Mouse (Mus musculus): ENCODE measurements around the gene AW822073. TPM values are rescaled to one million over a fixed set of nuclear protein-coding genes. Genes with fewer than 3 reads are reported as not detected.
A peak's percentile ranks its signal among the peaks of the same experiment; 100 is the strongest.
"Not testable (repeated sequence)": the region's sequence is repeated elsewhere in the genome, so short reads cannot be mapped to it uniquely, and the experiment has no call there.

Gene AW822073
- not detected for total RNA-seq (2021)

GRCm38 (mm10) chr10:58224827-58225785 lies at the start of gene AW822073:
Gene AW822073, minus strand, starts transcription at chr10:58224930.
- intact Hi-C loops (cut with DNase I); DNase-seq: not testable (repeated sequence)

GRCm38 (mm10) chr10:58258466-58258865 lies 33.7 kb upstream of the AW822073 start:
- peak; percentile 10 to 11 for DNase-seq
- intact Hi-C loops (cut with DNase I), result no loop called here

DNA sequence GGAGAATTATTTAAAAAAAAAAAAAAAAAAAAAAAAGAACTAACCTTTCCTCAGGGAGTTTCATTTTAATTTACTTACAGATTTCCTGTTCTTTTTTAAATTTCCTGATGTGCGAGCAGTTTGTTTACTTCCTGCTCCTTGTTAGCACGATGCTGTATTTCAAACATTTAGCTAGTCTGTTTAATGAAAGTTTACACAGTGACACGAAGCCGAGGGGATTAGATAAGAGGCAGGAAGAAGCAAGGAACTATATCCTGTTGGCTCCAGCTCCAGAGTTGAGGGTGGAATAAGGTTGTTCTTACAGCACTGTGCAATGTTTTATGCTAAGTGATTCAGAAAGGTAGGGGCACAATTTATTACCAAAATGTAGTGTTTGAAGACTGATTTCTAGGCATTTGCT lies 31.2 kb upstream of the AW822073 start:
- peak; percentile 18 to 35 for DNase-seq
- intact Hi-C loops (cut with DNase I), result no loop called here

DNA sequence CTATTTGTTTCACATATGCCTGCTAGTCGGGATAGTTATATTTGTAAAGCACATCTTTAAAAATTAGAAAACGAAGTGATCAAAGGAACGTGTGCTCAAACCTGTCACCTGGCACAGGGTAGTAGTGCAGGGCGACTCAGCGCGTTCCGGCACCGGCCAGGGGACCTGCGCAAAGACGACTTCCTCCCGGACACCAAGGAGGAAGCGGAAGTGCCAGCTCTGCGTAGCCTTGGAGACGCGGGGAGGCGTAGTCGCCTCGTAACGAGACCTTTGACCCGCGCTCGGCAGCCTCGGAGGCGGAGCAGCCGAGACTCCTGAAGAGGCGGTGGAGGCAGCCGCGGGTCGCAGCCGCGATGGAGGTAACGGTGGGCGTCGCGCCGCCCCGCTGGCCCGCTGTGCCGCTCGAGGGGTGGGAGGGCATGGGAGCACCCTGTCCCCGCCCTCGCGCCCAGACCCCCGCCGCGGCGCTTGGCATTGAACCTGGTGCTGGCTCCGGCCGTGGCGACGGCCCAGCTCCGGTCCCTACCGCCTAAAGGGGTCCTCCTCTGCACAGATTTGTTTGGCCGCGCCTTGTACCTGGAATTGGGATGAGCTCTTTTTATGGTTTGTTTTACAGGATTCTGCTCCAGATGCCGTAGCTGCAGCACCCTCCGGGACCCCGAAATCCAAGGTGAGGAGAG lies 30.6 kb upstream of the AW822073 start, which contains the start of gene Gcc2:
Gene Gcc2, plus strand, starts transcription at position 285 of the 680 bp plus-strand sequence.
- intact Hi-C loops (cut with DNase I), result no loop called here
- peak; percentile 94 to 95 for DNase-seq

DNA sequence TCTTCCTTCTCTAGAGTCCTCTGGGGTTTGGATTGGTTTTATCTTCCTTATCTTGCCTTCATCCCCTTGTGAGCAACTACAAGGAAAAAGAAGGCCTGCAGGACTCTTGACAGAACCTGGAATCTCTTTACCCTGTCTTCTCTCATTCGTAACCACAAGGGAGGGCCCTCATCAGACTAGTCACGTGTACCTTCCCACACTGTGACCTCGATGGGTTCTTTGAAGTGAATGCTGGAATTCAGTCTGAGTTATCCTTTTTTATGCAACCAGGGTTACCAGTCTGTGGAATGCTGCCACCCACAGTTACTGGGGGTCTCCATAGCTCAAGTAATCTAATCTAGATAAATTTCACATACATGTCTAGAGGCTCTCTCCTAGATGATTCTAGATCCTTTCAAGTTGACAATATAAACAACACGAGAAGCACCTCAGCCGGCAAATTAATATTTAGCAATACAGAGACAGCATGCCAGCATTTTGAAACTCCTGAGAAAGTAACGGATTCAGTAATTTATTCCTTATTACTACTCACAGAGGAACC lies 30.0 kb upstream of the AW822073 start:
- peak; percentile 4 to 16 for DNase-seq
- intact Hi-C loops (cut with DNase I), result no loop called here

- no peak for DNase-seq
- intact Hi-C loops (cut with DNase I), result no loop called here
Measured at GRCm38 (mm10) chr10:58249535-58249934, 24.8 kb upstream of the AW822073 start.

DNA sequence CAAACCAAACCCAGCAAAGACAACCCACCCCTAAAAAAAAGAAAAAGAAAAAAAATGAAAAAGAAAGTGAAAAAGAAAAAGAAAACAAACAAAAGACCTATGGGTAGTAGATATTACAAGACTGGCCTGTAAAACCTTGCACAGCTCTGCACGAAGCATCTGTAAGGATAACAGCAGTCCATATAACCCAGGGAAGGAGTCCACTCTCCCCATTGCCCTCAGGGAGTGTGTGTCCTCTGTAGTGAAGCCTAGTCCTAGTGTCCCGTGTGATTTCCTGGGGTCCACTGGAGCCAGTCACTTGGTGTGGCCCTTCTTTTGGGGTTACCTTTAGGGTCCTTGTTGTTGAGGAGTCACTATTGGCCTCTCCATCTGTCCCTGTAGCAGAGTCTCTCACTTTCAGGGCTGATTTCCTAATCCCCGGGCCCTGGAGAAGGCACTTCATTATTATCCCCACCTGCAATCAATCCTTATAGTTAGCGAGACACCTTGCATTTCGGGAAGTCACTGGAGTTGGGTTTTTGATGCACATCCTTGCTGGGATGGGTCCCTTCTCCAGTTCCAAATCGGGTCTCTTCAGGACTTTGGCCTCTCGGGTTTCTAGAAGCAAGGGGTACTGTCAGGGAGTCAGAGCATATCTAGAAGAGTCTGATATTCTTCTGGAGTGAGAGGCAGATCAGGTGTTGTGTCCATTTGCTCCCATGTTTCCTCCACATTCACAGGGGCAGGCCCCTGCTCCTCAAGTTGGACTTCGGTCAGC lies 14.4 kb upstream of the AW822073 start:
- peak in 1 of 2 experiments; percentile 53 for DNase-seq
- intact Hi-C loops (cut with DNase I), result not testable (repeated sequence)

DNA sequence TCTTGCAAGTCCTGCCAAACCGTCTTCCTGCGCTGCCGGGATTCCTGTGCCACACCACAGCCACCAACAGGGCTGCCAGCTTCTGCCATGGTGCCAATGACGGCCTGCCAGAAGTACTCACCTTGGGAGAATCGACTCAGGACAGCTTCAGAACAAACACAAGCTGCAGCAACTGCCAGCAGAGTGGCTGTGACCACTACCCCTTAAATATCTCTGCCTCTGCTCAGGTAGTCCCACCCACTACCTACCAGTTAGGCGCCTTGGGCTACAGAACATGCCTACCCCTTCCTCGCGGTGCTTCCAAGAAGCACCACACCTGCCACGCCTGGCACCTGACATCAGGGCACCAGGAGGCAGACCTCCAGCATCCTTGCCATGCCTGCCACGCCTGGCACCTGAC lies 11.9 kb upstream of the AW822073 start, which contains the start of gene Gm4981:
Gene Gm4981, minus strand, starts transcription at position 89 of the 400 bp plus-strand sequence.
- DNase-seq, result no peak
- intact Hi-C loops (cut with DNase I), result no loop called here

DNA sequence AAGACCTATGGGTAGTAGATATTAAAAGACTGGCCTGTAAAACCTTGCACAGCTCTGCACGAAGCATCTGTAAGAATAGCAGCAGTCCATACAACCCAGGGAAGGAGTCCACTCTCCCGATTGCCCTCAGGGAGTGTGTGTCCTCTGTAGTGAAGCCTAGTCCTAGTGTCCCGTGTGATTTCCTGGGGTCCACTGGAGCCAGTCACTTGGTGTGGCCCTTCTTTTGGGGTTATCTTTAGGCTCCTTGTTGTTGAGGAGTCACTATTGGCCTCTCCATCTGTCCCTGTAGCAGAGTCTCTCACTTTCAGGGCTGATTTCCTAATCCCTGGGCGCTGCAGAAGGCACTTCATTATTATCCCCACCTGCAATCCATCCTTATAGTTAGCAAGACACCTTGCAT lies 10.3 kb upstream of the AW822073 start:
- DNase-seq; intact Hi-C loops (cut with DNase I): not testable (repeated sequence)

- intact Hi-C loops (cut with DNase I); DNase-seq: not testable (repeated sequence)
Measured at GRCm38 (mm10) chr10:58233740-58234121, 9.0 kb upstream of the AW822073 start.

DNA sequence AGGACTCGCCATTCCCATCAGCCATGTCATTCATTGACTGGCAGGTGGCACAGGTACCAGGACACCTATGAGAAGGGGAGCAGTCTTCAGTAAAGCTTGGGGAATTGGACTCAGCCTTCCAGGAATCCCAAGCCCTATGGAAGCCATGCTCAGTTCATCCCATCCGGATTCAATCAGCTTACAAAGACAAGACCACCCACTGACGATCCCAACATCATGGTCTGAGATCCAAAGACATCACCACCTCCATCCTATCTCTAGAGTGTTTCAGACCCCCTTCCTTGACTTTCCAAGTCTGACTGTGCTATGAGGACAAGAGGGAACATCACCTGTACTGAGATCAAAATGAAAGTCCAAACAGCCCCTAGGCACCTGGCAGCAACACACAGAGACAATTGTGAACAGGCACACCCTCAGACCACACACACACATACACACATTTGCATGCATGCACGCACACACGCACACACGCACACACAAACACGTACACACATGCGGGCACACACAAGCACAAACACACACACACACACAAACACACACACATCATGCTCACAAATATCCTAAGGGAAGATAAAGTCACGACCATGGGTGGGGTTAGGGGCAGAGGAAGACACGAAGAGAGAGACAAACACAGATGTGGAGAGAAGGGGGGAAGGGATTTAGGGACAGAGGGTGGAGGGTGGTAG lies 8.5 kb upstream of the AW822073 start:
- intact Hi-C loops (cut with DNase I), result not testable (repeated sequence)
- DNase-seq, result peak in 1 of 2 experiments; percentile 46

DNA sequence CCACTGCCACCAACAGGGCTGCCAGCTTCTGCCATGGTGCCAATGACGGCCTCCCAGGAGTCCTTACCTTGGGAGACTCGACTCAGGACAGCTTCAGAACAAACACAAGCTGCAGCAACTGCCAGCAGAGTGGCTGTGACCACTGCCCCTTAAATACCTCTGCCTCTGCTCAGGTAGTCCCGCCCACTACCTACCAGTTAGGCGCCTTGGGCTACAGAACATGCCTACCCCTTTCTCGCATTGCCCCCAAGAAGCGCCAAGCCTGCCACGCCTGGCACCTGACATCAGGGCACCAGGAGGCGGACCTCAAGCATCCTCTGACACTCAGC lies 7.9 kb upstream of the AW822073 start, which contains the start of gene Duxf3:
Gene Duxf3, minus strand, starts transcription at position 35 of the 329 bp plus-strand sequence.
- DNase-seq; intact Hi-C loops (cut with DNase I): not testable (repeated sequence)

GRCm38 (mm10) chr10:58231779-58232640 lies 7.3 kb upstream of the AW822073 start:
- peak; percentile 63 to 65 for DNase-seq
- intact Hi-C loops (cut with DNase I), result not testable (repeated sequence)

- DNase-seq; intact Hi-C loops (cut with DNase I): not testable (repeated sequence)
Measured at GRCm38 (mm10) chr10:58231088-58231487, 6.4 kb upstream of the AW822073 start.

GRCm38 (mm10) chr10:58230021-58230420 lies 5.3 kb upstream of the AW822073 start:
- intact Hi-C loops (cut with DNase I); DNase-seq: not testable (repeated sequence)

GRCm38 (mm10) chr10:58227798-58228197 lies 3.1 kb upstream of the AW822073 start:
- DNase-seq; intact Hi-C loops (cut with DNase I): not testable (repeated sequence)

DNA sequence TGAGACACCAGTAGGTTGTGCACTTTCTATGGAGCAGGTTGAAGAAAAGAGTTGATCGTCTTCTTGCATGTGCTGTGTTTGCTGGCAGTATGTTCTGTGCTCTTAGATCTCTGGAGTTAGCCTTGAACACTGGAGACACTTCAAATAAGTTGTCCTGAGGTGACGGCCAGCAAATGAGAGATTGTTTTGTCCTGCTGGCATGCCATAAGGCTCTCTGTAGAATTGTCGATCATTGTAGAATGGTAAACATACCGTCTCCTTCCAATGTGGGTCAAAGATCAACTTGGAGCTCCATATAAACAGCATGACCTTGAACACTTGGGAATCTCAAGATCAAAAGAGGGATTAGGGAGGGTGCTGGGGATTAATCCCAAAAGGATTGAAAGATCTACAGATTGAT lies 1.6 kb upstream of the AW822073 start:
- not testable (repeated sequence) for DNase-seq

DNA sequence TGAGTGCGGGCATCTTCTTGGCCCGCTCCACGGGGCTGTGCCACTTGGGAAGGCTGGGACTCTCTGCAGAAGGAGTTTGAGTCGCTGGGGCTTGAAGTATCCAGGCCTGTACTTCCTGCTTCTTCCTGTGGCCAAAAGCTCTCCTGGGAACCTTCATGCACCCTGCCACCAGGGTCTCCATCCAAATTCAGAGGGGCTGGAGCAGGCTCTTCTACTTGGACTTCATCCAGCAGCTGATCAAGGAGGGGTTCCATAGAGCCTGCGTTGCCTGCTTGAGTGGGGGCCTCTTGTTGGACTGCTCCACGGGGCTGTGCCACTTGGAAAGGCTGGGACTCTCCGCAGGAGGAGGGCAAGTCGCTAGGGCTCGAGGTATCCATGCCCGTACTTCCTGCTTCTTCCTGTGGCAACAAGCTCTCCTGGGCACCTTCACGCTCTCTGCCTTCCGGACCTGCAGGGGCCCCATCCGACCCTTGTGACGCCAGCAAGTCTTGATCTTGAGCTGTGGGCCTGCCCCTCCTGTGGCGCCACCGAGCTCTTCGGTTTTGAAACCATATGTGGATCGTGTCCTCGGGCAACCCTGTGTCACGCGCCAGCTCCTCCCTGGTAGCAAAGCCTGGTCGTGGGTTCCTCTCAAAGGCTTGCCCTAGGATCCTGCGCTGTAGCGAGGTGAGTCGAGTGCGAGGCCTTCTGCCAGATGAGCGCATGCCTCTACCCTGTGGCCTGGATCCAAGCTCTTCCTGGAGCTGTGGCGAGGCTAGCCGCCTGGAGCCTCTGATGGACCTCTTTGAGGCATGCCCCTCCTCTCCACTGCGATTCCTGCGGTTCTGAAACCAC lies 541 bp downstream of the AW822073 start:
- DNase-seq, result peak; percentile 55 to 58
- intact Hi-C loops (cut with DNase I), result not testable (repeated sequence)

More for the DNA sequence above, 1.6 kb upstream of the AW822073 start:
- intact Hi-C loops (cut with DNase I), result not testable (repeated sequence)

Measured in heart, postnatal 10 days (tissue).